Mouse (Mus musculus) kidney, postnatal 0 days (tissue): Measurements from ENCODE around the gene Cog1. TPM values are rescaled to one million over a fixed set of nuclear protein-coding genes. Genes with fewer than 3 reads are reported as not detected.

Experiments used
- ATAC-seq: fragments of 200-750 bp; cut with Nextera tagmentation; replicated peaks from 2 replicates; pipeline ENCODE4 v1.8.0; 2017; ENCODE audit warnings: low read depth, moderate number of reproducible peaks, moderate TSS enrichment, moderate library complexity; ENCODE audit not compliant: low FRiP score
- DNase-seq: peaks from one replicate; pipeline ENCODE4 v3.0.0-alpha.2; 2016; ENCODE audit warnings: low spot score
- H3K27ac ChIP-seq: fragments of 300-500 bp; sonication (generic); 2 replicates; pipeline ENCODE4 v1.5.1; 2014; ENCODE audit warnings: mild to moderate bottlenecking
- H3K27me3 ChIP-seq: fragments of 300-500 bp; sonication (generic); 2 replicates; pipeline ENCODE4 v1.6.1; 2014; ENCODE audit warnings: low read length, mixed read lengths; ENCODE audit not compliant: insufficient read depth
- H3K36me3 ChIP-seq: fragments of 300-500 bp; sonication (generic); 2 replicates; pipeline ENCODE4 v1.6.1; 2014; ENCODE audit warnings: low read length, mixed read lengths; ENCODE audit not compliant: insufficient read depth
- H3K4me1 ChIP-seq: fragments of 300-500 bp; sonication (generic); replicated peaks from 2 replicates; pipeline ENCODE4 v1.6.1; 2014; ENCODE audit warnings: antibody characterized with exemption, low read length, mixed read lengths; ENCODE audit not compliant: insufficient read depth
- H3K4me2 ChIP-seq: fragments of 300-500 bp; sonication (generic); 2 replicates; pipeline ENCODE4 v1.6.1; 2014; ENCODE audit warnings: mild to moderate bottlenecking, low read length, moderate library complexity, mixed read lengths
- H3K4me3 ChIP-seq: fragments of 300-500 bp; sonication (generic); replicated peaks from 2 replicates; pipeline ENCODE4 v1.5.1; 2014; ENCODE audit warnings: low read depth, low read length
- H3K9ac ChIP-seq: fragments of 300-500 bp; sonication (generic); 2 replicates; pipeline ENCODE4 v1.6.1; 2014; ENCODE audit warnings: low read depth, low read length
- H3K9me3 ChIP-seq: fragments of 300-500 bp; sonication (generic); replicated peaks from 2 replicates; pipeline ENCODE4 v1.6.1; 2016; ENCODE audit warnings: low read length, inconsistent platforms, mixed read lengths
- CTCF ChIP-seq: IDR thresholded peaks from 2 replicates; pipeline ENCODE4 v1.5.1; 2016; ENCODE audit warnings: antibody characterized with exemption, low read depth, mild to moderate bottlenecking, moderate library complexity
- WGBS: fragments of 180-500 bp; shearing (Covaris S2); extraction: QIAGEN DNeasy Blood & Tissue Kit; methylation state at CpG from one replicate; pipeline ENCODE4 v1.1.7; 2014; 5-methylcytosine and 5-hydroxymethylcytosine counted together
- polyA plus RNA-seq: library from polyadenylated mRNA; unstranded; fragments of >200 nt; fragmentation: Nextera tagmentation; extraction: Ambion mirVana; gene quantifications from 2 replicates; pipeline ENCODE4 v1.2.1, GENCODE M21; 2015

The Cog1 gene
- polyA plus RNA-seq, 1 experiment from 2014 or later = 21.0 TPM

DNA sequence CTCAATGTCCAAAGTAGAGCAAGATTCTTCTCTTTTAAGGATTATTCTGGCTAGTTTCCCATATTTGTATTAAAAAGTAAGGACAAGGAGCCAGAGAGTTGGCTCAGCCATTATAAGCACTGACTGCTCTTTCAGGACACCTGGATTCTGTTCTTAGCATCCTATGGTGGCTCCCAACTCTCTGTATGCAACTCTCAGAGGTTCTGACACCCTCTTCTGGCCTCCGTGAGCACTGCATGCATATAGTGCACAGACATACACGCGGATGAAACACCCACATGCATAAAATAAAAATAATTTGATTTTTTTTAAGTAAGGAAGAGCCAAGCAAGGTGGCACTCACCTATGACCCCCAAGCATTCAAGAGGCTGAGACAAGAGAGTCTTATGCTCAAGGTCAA lies 3.8 kb upstream of the Cog1 start:
- H3K9me3 ChIP-seq = no peaks in the 10 kb centered on the region
- peak; percentile 17; the same call in 1 of the 2 replicates for TF ChIP-seq CTCF
- no peak overlapping the region for H3K4me2 ChIP-seq
- DNase-seq = no peak
- peaks cover 6% of the 10 kb centered on the region; the same call in 1 of the 2 replicates for H3K4me1 ChIP-seq
- H3K27ac ChIP-seq = no peak overlapping the region
- H3K27me3 ChIP-seq = no peaks in the 10 kb centered on the region
- H3K9ac ChIP-seq = no peak overlapping the region
- no peak for ATAC-seq
- 96% methylated on average over 3 of the region's 3 CpGs for WGBS
- H3K36me3 ChIP-seq = no peaks in the 10 kb centered on the region
- no peak overlapping the region for H3K4me3 ChIP-seq

DNA sequence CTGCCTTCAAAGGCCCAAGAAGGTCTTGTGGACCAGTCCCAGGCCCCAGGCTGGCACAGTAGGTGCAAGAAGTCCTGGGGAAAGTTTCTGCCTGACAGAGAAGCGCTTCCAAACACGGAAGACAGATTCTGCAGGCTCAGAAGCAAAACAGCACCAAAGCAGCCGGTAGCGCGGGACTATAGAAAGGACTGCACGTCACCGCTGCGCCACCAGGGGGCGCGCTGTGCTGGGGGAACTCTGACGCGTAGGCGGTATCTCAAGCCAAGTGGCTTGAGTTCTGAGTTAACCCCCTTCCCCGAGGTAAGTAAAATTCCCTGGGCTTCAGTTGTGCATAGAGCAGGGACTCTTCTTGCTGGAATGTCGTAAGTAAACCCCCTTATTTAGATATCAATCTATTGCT lies 817 bp upstream of the Cog1 start:
- 2% methylated on average over 15 of the region's 15 CpGs for WGBS
- Histone ChIP-seq H3K4me3 (no peak overlapping the region), H3K4me2 (no peak overlapping the region), H3K9ac (no peak overlapping the region), H3K9me3 (no peaks in the 10 kb centered on the region), H3K27ac (no peak overlapping the region), H3K4me1 (peaks cover 10% of the 10 kb centered on the region; the same call in 1 of the 2 replicates), H3K27me3 (no peaks in the 10 kb centered on the region), H3K36me3 (0 out of 2 replicates have a peak, but pooled peaks cover 10% of the 10 kb centered on the region)
- ATAC-seq = no peak
- peak; percentile 89 for DNase-seq
- peak; percentile 97 for TF ChIP-seq CTCF

DNA sequence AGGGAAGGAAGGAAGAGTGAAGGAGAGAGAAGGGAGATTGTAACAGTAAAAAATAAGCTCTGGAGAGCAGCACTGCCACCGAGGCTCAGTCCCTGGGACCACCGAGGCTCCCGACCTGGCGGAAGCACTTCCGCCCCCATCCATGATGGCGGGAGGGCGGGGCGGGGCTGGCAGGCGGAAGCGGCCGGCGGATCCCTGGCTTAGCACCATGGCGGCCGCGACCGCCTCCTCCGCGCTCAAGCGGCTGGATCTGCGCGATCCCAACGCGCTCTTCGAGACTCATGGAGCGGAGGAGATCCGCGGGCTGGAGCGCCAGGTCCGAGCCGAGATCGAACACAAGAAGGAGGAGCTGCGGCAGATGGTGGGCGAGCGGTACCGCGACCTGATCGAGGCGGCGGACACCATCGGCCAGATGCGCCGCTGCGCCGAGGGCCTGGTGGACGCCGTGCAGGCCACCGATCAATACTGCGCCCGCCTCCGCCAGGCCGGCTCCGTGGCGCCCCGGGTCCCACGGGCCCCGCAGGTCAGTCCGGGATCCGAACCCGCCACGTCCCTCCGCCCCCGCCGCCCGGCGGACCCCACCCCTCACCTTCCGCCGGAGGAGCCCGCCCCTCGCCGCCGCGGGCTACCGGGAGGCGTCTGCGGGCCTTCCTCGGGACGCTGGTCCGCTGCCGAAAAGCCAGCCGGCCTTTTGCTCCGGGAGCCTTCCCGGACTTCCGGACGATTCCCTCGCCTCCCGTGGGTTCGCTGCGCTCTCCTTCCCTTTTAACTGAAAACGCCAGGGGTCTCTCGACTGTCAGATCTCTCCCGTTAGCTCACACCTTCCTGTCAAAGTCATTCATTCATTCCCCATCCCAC lies 613 bp downstream of the Cog1 start, which contains the start of gene Slc39a11:
Gene Slc39a11 (minus strand): TSS at position 727 of the 858 bp plus-strand sequence.
- H3K9ac ChIP-seq = peak within 1 kb of the TSS; percentile 97
- DNase-seq (peak; percentile 77), ATAC-seq (peak; percentile 53)
- peak within 1 kb of the TSS; percentile 95 for H3K4me3 ChIP-seq
- TF ChIP-seq CTCF = peak; percentile 45; the same call in 1 of the 2 replicates
- H3K9me3 ChIP-seq = no peaks in the 10 kb centered on the region
- peak within 1 kb of the TSS; percentile 87 for H3K27ac ChIP-seq
- H3K27me3 ChIP-seq = no peaks in the 10 kb centered on the region
- H3K4me2 ChIP-seq = peak within 1 kb of the TSS; percentile 72
- peaks cover 24% of the 10 kb centered on the region for H3K36me3 ChIP-seq
- WGBS = under 1% methylated on average over 87 of the region's 91 CpGs
- peaks cover 10% of the 10 kb centered on the region; the same call in 1 of the 2 replicates for H3K4me1 ChIP-seq

DNA sequence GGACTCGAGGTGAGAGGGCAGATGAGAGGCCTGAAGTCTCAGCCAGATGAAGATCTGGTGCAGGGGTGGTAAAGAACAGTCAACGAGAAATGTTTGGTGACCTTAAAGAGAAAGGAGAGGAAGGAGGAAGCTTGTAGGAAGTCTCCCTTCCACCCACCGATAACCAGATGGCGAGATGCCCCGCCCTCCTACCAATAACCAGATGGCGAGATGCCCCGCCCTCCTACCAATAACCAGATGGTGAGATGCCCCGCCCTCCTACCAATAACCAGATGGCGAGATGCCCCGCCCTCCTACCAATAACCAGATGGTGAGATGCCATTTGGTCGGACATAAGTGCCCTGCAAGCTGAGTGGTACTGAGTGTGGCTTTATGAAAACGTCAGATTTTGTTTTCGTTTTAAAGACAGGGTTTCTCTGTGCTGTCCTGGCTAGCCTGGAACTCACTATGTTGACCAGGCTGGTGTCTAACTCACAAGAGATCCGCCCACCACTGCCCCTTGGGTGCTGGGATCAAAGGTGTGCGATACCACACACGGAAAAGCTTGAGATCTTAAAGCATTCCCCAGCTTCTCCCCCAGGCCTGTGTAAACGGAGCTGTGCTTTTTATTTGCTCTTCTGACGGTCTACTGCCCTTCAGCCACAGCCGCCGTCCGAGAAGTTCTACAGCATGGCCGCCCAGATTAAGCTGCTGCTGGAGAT lies 2.4 kb downstream of the Cog1 start:
- no peaks in the 10 kb centered on the region for H3K27me3 ChIP-seq
- H3K4me1 ChIP-seq = peaks cover 10% of the 10 kb centered on the region; the same call in 1 of the 2 replicates
- no peak for TF ChIP-seq CTCF
- H3K27ac ChIP-seq = no peak overlapping the region; the same call in 1 of the 2 replicates
- H3K9ac ChIP-seq = no peak overlapping the region
- ATAC-seq (0 out of 2 replicates have a peak, but pooled peaks have one; percentile 0), DNase-seq (peak; percentile 49)
- H3K4me3 ChIP-seq = no peak overlapping the region
- H3K9me3 ChIP-seq = no peaks in the 10 kb centered on the region
- peaks cover 41% of the 10 kb centered on the region for H3K36me3 ChIP-seq
- 50% methylated on average over 22 of the region's 22 CpGs for WGBS
- H3K4me2 ChIP-seq = no peak overlapping the region

DNA sequence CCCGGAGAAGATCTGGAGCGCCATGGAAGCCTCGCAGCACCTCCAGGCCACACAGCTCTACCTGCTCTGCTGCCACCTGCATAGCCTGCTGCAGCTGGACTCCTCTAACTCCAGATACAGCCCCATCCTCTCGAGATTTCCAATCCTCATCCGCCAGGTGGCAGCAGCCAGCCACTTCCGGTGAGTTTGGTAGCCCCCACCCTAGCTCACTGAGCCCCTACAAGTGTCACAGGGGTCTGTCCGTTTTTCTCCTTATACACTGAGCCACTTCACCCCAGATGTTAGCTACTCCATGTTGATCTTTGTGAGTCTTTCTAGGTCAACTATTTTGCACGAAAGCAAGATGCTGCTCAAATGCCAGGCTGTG lies 2.9 kb downstream of the Cog1 start:
- TF ChIP-seq CTCF = peak; percentile 70
- DNase-seq (peak; percentile 69), ATAC-seq (peak; percentile 18)
- Histone ChIP-seq H3K9me3 (no peaks in the 10 kb centered on the region), H3K36me3 (peaks cover 46% of the 10 kb centered on the region), H3K4me3 (no peak overlapping the region), H3K4me2 (no peak overlapping the region), H3K27me3 (no peaks in the 10 kb centered on the region), H3K4me1 (peaks cover 10% of the 10 kb centered on the region; the same call in 1 of the 2 replicates), H3K27ac (no peak overlapping the region; the same call in 1 of the 2 replicates), H3K9ac (no peak overlapping the region)
- WGBS = 29% methylated on average over 8 of the region's 8 CpGs

DNA sequence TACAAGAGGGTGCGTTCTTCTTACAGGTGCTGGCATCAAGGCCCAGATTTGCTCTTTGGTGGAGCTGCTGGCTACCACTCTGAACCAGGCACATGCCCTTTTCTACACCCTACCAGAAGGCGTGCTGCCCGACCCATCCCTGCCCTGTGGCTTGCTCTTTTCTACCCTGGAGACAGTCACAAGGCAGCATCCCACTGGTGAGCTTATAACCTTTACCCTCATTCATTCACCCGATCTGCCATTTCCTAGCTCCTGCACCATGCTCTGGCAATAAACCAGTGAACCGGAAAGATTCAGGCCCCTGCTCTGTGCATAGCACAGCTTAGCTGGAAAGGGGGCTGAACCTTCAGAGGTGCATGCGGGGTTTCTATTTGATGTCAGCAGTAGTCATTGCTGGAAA lies 3.5 kb downstream of the Cog1 start:
- 54% methylated on average over 6 of the region's 6 CpGs for WGBS
- Histone ChIP-seq H3K4me3 (no peak overlapping the region), H3K9ac (no peak overlapping the region), H3K27ac (no peak overlapping the region), H3K9me3 (no peaks in the 10 kb centered on the region), H3K4me2 (no peak overlapping the region), H3K4me1 (peaks cover 10% of the 10 kb centered on the region; the same call in 1 of the 2 replicates), H3K36me3 (peaks cover 52% of the 10 kb centered on the region), H3K27me3 (no peaks in the 10 kb centered on the region)
- ATAC-seq (peak; percentile 33; the same call in 1 of the 2 replicates), DNase-seq (peak; percentile 34)
- TF ChIP-seq CTCF = no peak
